Mouse (Mus musculus): ENCODE measurements around the gene Cars. TPM values are rescaled to one million over a fixed set of nuclear protein-coding genes. Genes with fewer than 3 reads are reported as not detected.
"Not testable (repeated sequence)": the region's sequence is repeated elsewhere in the genome, so short reads cannot be mapped to it uniquely, and the experiment has no call there.

Gene Cars
- polyA plus RNA-seq, 1 experiment from 2014 or later = 24.7 TPM

- no peaks in the 10 kb centered on the region for H3K9me3 ChIP-seq (replicated peaks)
- no peak overlapping the region for H3K9ac ChIP-seq
- H3K36me3 ChIP-seq = no peaks in the 10 kb centered on the region
- no peak overlapping the region for H3K4me3 ChIP-seq
- H3K27ac ChIP-seq = no peak overlapping the region
- H3K4me1 ChIP-seq (replicated peaks) = peaks cover 44% of the 10 kb centered on the region
- H3K27me3 ChIP-seq = no peaks in the 10 kb centered on the region
- H3K4me2 ChIP-seq = no peak overlapping the region
- no peak for ATAC-seq (replicated peaks; ENCODE audit: insufficient number of reproducible peaks, insufficient read depth, low FRiP score, low read depth)
- WGBS = 95% methylated on average over 2 of the region's 2 CpGs
Observed at GRCm38 (mm10) chr7:143544368-143544767, 55.5 kb downstream of the Cars start.

- 71% methylated on average over 1 of the region's 1 CpGs for WGBS
- no peaks in the 10 kb centered on the region for H3K27me3 ChIP-seq
- no peak overlapping the region for H3K4me2 ChIP-seq
- peaks cover 50% of the 10 kb centered on the region for H3K36me3 ChIP-seq
- H3K4me3 ChIP-seq = no peak overlapping the region
- H3K9ac ChIP-seq = no peak overlapping the region
- H3K4me1 ChIP-seq (replicated peaks) = peaks cover 17% of the 10 kb centered on the region
- no peaks in the 10 kb centered on the region for H3K9me3 ChIP-seq (replicated peaks)
- ATAC-seq (replicated peaks; ENCODE audit: insufficient number of reproducible peaks, insufficient read depth, low FRiP score, low read depth) = no peak
- no peak overlapping the region for H3K27ac ChIP-seq
Observed at GRCm38 (mm10) chr7:143538671-143539070, 61.2 kb downstream of the Cars start.

GRCm38 (mm10) chr7:143538229-143538628, 61.7 kb downstream of the Cars start:
- peaks cover 16% of the 10 kb centered on the region for H3K4me1 ChIP-seq (replicated peaks)
- H3K4me3 ChIP-seq; H3K9me3 ChIP-seq (replicated peaks); H3K4me2 ChIP-seq; ATAC-seq (replicated peaks; ENCODE audit: insufficient number of reproducible peaks, insufficient read depth, low FRiP score, low read depth); H3K9ac ChIP-seq; H3K27ac ChIP-seq; H3K27me3 ChIP-seq: not testable (repeated sequence)
- WGBS = 80% methylated on average over 6 of the region's 6 CpGs
- H3K36me3 ChIP-seq = peaks cover 55% of the 10 kb centered on the region

GRCm38 (mm10) chr7:143536251-143536650, 63.6 kb downstream of the Cars start:
- Histone ChIP-seq H3K27ac (no peak overlapping the region), H3K9me3 (replicated peaks) (no peaks in the 10 kb centered on the region), H3K4me3 (no peak overlapping the region), H3K36me3 (peaks cover 70% of the 10 kb centered on the region), H3K9ac (no peak overlapping the region), H3K4me1 (replicated peaks) (peaks cover 7% of the 10 kb centered on the region), H3K27me3 (no peaks in the 10 kb centered on the region), H3K4me2 (no peak overlapping the region)
- 84% methylated on average over 3 of the region's 3 CpGs for whole genome bisulfite sequencing
- ATAC-seq (replicated peaks; ENCODE audit: insufficient number of reproducible peaks, insufficient read depth, low FRiP score, low read depth) = no peak

GRCm38 (mm10) chr7:143533284-143533683, 66.6 kb downstream of the Cars start:
- Histone ChIP-seq H3K4me3 (no peak overlapping the region), H3K9me3 (replicated peaks) (no peaks in the 10 kb centered on the region), H3K27me3 (no peaks in the 10 kb centered on the region), H3K4me1 (replicated peaks) (no peaks in the 10 kb centered on the region), H3K27ac (no peak overlapping the region), H3K4me2 (no peak overlapping the region), H3K36me3 (peaks cover 90% of the 10 kb centered on the region), H3K9ac (no peak overlapping the region)
- WGBS = 68% methylated on average over 2 of the region's 2 CpGs
- no peak for ATAC-seq (replicated peaks; ENCODE audit: insufficient number of reproducible peaks, insufficient read depth, low FRiP score, low read depth)

GRCm38 (mm10) chr7:143532410-143532809, 67.5 kb downstream of the Cars start:
- Histone ChIP-seq H3K27ac (no peak overlapping the region), H3K9ac (no peak overlapping the region), H3K4me2 (no peak overlapping the region), H3K27me3 (no peaks in the 10 kb centered on the region), H3K9me3 (replicated peaks) (no peaks in the 10 kb centered on the region), H3K36me3 (peaks cover 90% of the 10 kb centered on the region), H3K4me1 (replicated peaks) (no peaks in the 10 kb centered on the region), H3K4me3 (no peak overlapping the region)
- no peak for ATAC-seq (replicated peaks; ENCODE audit: insufficient number of reproducible peaks, insufficient read depth, low FRiP score, low read depth)
- 83% methylated on average over 1 of the region's 1 CpGs for WGBS

GRCm38 (mm10) chr7:143519333-143519732, 80.6 kb downstream of the Cars start:
- no peaks in the 10 kb centered on the region for H3K27me3 ChIP-seq
- no peak overlapping the region for H3K4me2 ChIP-seq
- ATAC-seq (replicated peaks; ENCODE audit: insufficient number of reproducible peaks, insufficient read depth, low FRiP score, low read depth) = no peak
- H3K27ac ChIP-seq = no peak overlapping the region
- H3K4me3 ChIP-seq = no peak overlapping the region
- H3K36me3 ChIP-seq = peaks cover 95% of the 10 kb centered on the region
- peaks cover 2% of the 10 kb centered on the region; the same call in 1 of the 2 replicates for H3K4me1 ChIP-seq (replicated peaks)
- WGBS = 53% methylated on average over 4 of the region's 4 CpGs
- no peaks in the 10 kb centered on the region for H3K9me3 ChIP-seq (replicated peaks)
- no peak overlapping the region for H3K9ac ChIP-seq

- Histone ChIP-seq H3K36me3 (peaks cover 68% of the 10 kb centered on the region), H3K27ac (no peak overlapping the region), H3K9ac (no peak overlapping the region), H3K4me2 (no peak overlapping the region), H3K27me3 (no peaks in the 10 kb centered on the region), H3K4me3 (no peak overlapping the region), H3K9me3 (replicated peaks) (no peaks in the 10 kb centered on the region), H3K4me1 (replicated peaks) (peaks cover 2% of the 10 kb centered on the region; the same call in 1 of the 2 replicates)
- 96% methylated on average over 4 of the region's 4 CpGs for WGBS
- no peak for ATAC-seq (replicated peaks; ENCODE audit: insufficient number of reproducible peaks, insufficient read depth, low FRiP score, low read depth)
Observed at GRCm38 (mm10) chr7:143514416-143514768, 85.5 kb downstream of the Cars start.

- WGBS = 87% methylated on average over 10 of the region's 10 CpGs
- Histone ChIP-seq H3K9ac (no peak overlapping the region), H3K27me3 (no peaks in the 10 kb centered on the region), H3K27ac (no peak overlapping the region), H3K36me3 (peaks cover 63% of the 10 kb centered on the region), H3K4me3 (no peak overlapping the region), H3K4me1 (replicated peaks) (0 out of 2 replicates have a peak, but pooled peaks cover 3% of the 10 kb centered on the region), H3K9me3 (replicated peaks) (no peaks in the 10 kb centered on the region), H3K4me2 (no peak overlapping the region)
- no peak for ATAC-seq (replicated peaks; ENCODE audit: insufficient number of reproducible peaks, insufficient read depth, low FRiP score, low read depth)
Observed at GRCm38 (mm10) chr7:143513763-143514415, 86.0 kb downstream of the Cars start.

- Histone ChIP-seq H3K9me3 (replicated peaks) (no peaks in the 10 kb centered on the region), H3K36me3 (peaks cover 37% of the 10 kb centered on the region; the same call in 1 of the 2 replicates), H3K4me1 (replicated peaks) (0 out of 2 replicates have a peak, but pooled peaks cover 3% of the 10 kb centered on the region), H3K9ac (no peak overlapping the region), H3K27ac (no peak overlapping the region), H3K4me2 (no peak overlapping the region), H3K27me3 (peaks cover 2% of the 10 kb centered on the region; the same call in 1 of the 2 replicates), H3K4me3 (no peak overlapping the region)
- ATAC-seq (replicated peaks; ENCODE audit: insufficient number of reproducible peaks, insufficient read depth, low FRiP score, low read depth) = no peak
Observed at GRCm38 (mm10) chr7:143511335-143511712, 88.6 kb downstream of the Cars start.

- H3K4me1 ChIP-seq (replicated peaks) = 0 out of 2 replicates have a peak, but pooled peaks cover 3% of the 10 kb centered on the region
- 88% methylated on average over 3 of the region's 3 CpGs for WGBS
- H3K27me3 ChIP-seq = peaks cover 5% of the 10 kb centered on the region; the same call in 1 of the 2 replicates
- no peak for ATAC-seq (replicated peaks; ENCODE audit: insufficient number of reproducible peaks, insufficient read depth, low FRiP score, low read depth)
- H3K9me3 ChIP-seq (replicated peaks) = no peaks in the 10 kb centered on the region
- no peak overlapping the region for H3K27ac ChIP-seq
- no peak overlapping the region for H3K4me3 ChIP-seq
- no peak overlapping the region for H3K4me2 ChIP-seq
- no peak overlapping the region for H3K9ac ChIP-seq
- peaks cover 33% of the 10 kb centered on the region; the same call in 1 of the 2 replicates for H3K36me3 ChIP-seq
Observed at GRCm38 (mm10) chr7:143510593-143511334, 89.1 kb downstream of the Cars start.
